Mouse (Mus musculus) embryo, embryonic 9.5 days (tissue): Measurements from ENCODE around the gene Pqlc2.
A peak's percentile ranks its signal among the peaks of the same experiment; 100 is the strongest.

Experiments used
- DNase-seq: peaks from one replicate; pipeline ENCODE4 v3.0.0-alpha.2; 2017; ENCODE audit errors: extremely low spot score

Gene Pqlc2

GRCm38 (mm10) chr4:139305521-139305920, 5.0 kb downstream of the Pqlc2 start:
- no peak for DNase-seq

- DNase-seq = no peak
Measured at GRCm38 (mm10) chr4:139302241-139302640, 8.3 kb downstream of the Pqlc2 start.

- DNase-seq = no peak
Measured at GRCm38 (mm10) chr4:139301780-139302179, 8.7 kb downstream of the Pqlc2 start.

GRCm38 (mm10) chr4:139298671-139299366, 11.7 kb downstream of the Pqlc2 start:
- no peak for DNase-seq

- DNase-seq = no peak
Measured at GRCm38 (mm10) chr4:139297566-139297965, 12.9 kb downstream of the Pqlc2 start.

GRCm38 (mm10) chr4:139292038-139292437, 18.5 kb downstream of the Pqlc2 start:
- no peak for DNase-seq

GRCm38 (mm10) chr4:139291099-139291498, 19.4 kb downstream of the Pqlc2 start:
- DNase-seq = no peak

- DNase-seq = peak; percentile 45
Measured at GRCm38 (mm10) chr4:139289017-139289416, 21.5 kb downstream of the Pqlc2 start.

GRCm38 (mm10) chr4:139287122-139287863, 23.2 kb downstream of the Pqlc2 start:
- DNase-seq = peak; percentile 76

GRCm38 (mm10) chr4:139286234-139286633, 24.3 kb downstream of the Pqlc2 start:
- no peak for DNase-seq

GRCm38 (mm10) chr4:139284877-139285276, 25.6 kb downstream of the Pqlc2 start:
- DNase-seq = no peak

GRCm38 (mm10) chr4:139282955-139283417, 27.5 kb downstream of the Pqlc2 start:
- no peak for DNase-seq

GRCm38 (mm10) chr4:139281791-139282345, 28.6 kb downstream of the Pqlc2 start:
- DNase-seq = no peak

- no peak for DNase-seq
Measured at GRCm38 (mm10) chr4:139280530-139280929, 30.0 kb downstream of the Pqlc2 start.

GRCm38 (mm10) chr4:139276411-139276810, 34.1 kb downstream of the Pqlc2 start:
- DNase-seq = no peak

GRCm38 (mm10) chr4:139274573-139274972, 35.9 kb downstream of the Pqlc2 start:
- no peak for DNase-seq

- no peak for DNase-seq
Measured at GRCm38 (mm10) chr4:139272951-139273680, 37.4 kb downstream of the Pqlc2 start.

- DNase-seq = no peak
Measured at GRCm38 (mm10) chr4:139271562-139271961, 38.9 kb downstream of the Pqlc2 start.

GRCm38 (mm10) chr4:139270168-139270567, 40.3 kb downstream of the Pqlc2 start:
- DNase-seq = no peak

- no peak for DNase-seq
Measured at GRCm38 (mm10) chr4:139268242-139268641, 42.3 kb downstream of the Pqlc2 start.

- DNase-seq = no peak
Measured at GRCm38 (mm10) chr4:139267335-139267734, 43.2 kb downstream of the Pqlc2 start.

GRCm38 (mm10) chr4:139266500-139266865, 44.0 kb downstream of the Pqlc2 start:
- DNase-seq = no peak
